Mouse (Mus musculus) CD4-positive naive resting alpha-beta T cell, adult 57 days (primary cell): ENCODE results near the gene Btbd35f29. TPM values are rescaled to one million over a fixed set of nuclear protein-coding genes. Genes with fewer than 3 reads are reported as not detected.

ENCODE experiments used
- total RNA-seq: library from RNA; stranded (reverse); gene quantifications from one replicate; pipeline ENCODE4 v1.2.4, GENCODE M21; 2023

Gene Btbd35f29
- not detected for total RNA-seq

GRCm38 (mm10) chrX:31117374-31117773, at the start of gene Btbd35f29:
TSS of gene Btbd35f29 (plus strand) at chrX:31117674.

Other genes starting within 250 kb of the Btbd35f29 start
- not detected for gene Spin2f, start 136.2 kb downstream of the Btbd35f29 start, total RNA-seq
- not detected for gene Btbd35f26, start 218.8 kb downstream of the Btbd35f29 start, total RNA-seq